Mouse (Mus musculus): Measurements from ENCODE around the gene Ces1c. TPM values are rescaled to one million over a fixed set of nuclear protein-coding genes. Genes with fewer than 3 reads are reported as not detected.

The Ces1c gene
- not detected in 2 replicates for polyA plus RNA-seq (2021; fragmentation: Nextera tagmentation)
- long read RNA-seq, experiment 1 = 0 reads
- long read RNA-seq, experiment 2 = 0 reads

GRCm38 (mm10) chr8:93131233-93131980 lies at the start of gene Ces1c:
Ces1c (minus strand) TSS chr8:93131283.

GRCm38 (mm10) chr8:93079887-93080286 lies 51.2 kb downstream of the Ces1c start, which contains the start of gene Ces1b:
Ces1b (minus strand) TSS chr8:93080017.

Other genes starting within 250 kb of the Ces1c start
- not detected in 2 replicates for gene Capns2, start 229.9 kb downstream of the Ces1c start, polyA plus RNA-seq (2021; fragmentation: Nextera tagmentation)
- not detected in 2 replicates for gene Slc6a2, start 171.2 kb downstream of the Ces1c start, polyA plus RNA-seq (2021; fragmentation: Nextera tagmentation)
- 0.19 TPM in 1 of 2 replicates, not detected in the other for gene Ces1a, start 83.1 kb downstream of the Ces1c start, polyA plus RNA-seq (2021; fragmentation: Nextera tagmentation)
- not detected in 2 replicates for gene Ces1b, start 51.3 kb downstream of the Ces1c start, polyA plus RNA-seq (2021; fragmentation: Nextera tagmentation)
- 0.68 and 1.4 TPM in 2 replicates for gene Ces1d, start 66.6 kb upstream of the Ces1c start, polyA plus RNA-seq (2021; fragmentation: Nextera tagmentation)
- gene Ces1e, start 98.3 kb upstream of the Ces1c start, polyA plus RNA-seq (2021; fragmentation: Nextera tagmentation) = not detected in 2 replicates
- not detected in 2 replicates for gene Ces1f, start 148.5 kb upstream of the Ces1c start, polyA plus RNA-seq (2021; fragmentation: Nextera tagmentation)
- gene Ces1g, start 206.0 kb upstream of the Ces1c start, polyA plus RNA-seq (2021; fragmentation: Nextera tagmentation) = not detected in 2 replicates
- gene Ces1h, start 248.4 kb upstream of the Ces1c start, polyA plus RNA-seq (2021; fragmentation: Nextera tagmentation) = not detected in 2 replicates

Data from layer of hippocampus, adult 6 months (tissue).